Mouse (Mus musculus) Patski (cell line): ENCODE measurements around the gene Best2. TPM values are rescaled to one million over a fixed set of nuclear protein-coding genes. Genes with fewer than 3 reads are reported as not detected.

Experiments
- ATAC-seq: fragments of 100-300 bp; one replicate; pipeline ENCODE4 v1.8.0; 2021
- CTCF ChIA-PET: fragments of 350-600 bp; sonication (Branson Sonifier 250); formaldehyde crosslinking; loops from one replicate; lab custom pipeline; 2022; ENCODE audit warnings: inconsistent platforms; lab: Charles Lee
- POLR2A ChIA-PET: fragments of 350-600 bp; sonication (Branson Sonifier 250); formaldehyde crosslinking; loops from one replicate; lab custom pipeline; 2022; ENCODE audit warnings: antibody characterized with exemption, inconsistent platforms; lab: Charles Lee
- DNase-seq: peaks from one replicate; pipeline ENCODE4 v3.0.0-alpha.2; 2011; ENCODE audit warnings: low read depth, low spot score
- H3K27me3 ChIP-seq: fragments of 371-371 bp; one replicate; pipeline ENCODE4 v1.5.1; 2021
- CTCF ChIP-seq: fragments of 100-300 bp; IDR thresholded peaks from one replicate; pipeline ENCODE4 v1.5.1; 2021
- in situ Hi-C: fragments of 300-500 bp; cut with MboI; formaldehyde crosslinking; loops from 3 replicates; pipeline ENCODE4 v1.11.1; 2018; ENCODE audit warnings: low pct_unique_long_range_greater_than_20kb, mixed read lengths
- polyA plus RNA-seq: library from polyadenylated mRNA; unstranded; gene quantifications from one replicate; pipeline ENCODE4 v1.2.3, GENCODE M21; 2021

Gene Best2
- polyA plus RNA-seq, 1 experiment from 2014 or later: 0.05 TPM

DNA sequence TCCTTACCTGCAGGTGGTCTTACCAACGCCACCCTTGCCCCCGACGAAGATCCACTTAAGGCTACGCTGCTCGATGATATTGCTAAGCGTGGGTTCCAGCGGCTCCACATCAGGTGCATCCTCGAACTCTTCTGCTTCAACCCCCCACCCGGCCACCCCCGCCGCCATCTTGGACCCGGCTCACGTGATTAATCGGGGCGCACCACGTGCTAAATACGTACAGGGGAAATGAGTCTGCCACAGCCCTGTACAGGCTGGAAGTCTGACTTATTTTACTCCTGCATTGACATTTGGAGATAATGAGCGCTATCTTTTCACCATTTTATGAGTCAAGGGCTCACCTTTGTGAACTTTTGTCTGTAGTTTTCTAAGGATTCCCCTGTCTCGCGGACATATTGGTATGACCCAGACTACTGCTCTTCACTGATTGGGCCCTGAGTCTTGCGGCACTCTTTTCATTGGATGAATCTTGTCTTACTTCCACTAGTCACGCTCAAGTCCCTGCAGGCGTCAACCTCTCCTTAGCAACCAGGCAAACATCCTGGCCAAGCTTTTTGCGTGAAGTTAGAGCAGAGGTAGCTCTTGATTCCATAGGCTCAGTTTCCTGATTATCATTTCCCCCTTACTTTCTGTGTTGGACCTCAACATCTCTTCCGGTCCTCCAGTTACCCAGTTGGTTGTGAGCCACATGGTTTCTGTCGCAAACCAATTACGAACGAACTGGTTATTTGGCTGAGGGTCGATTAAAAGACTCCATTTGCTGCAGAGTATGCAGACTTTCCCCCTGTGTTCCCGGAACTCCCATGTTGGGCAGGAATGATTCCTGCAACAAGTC, 11.0 kb upstream of the Best2 start, which contains the start of gene Asna1:
TSS of gene Asna1 (minus strand) at position 184 of the 835 bp plus-strand sequence.
- POLR2A ChIA-PET: interaction anchor here (1.4 to 1.9 kb wide), 3 partner anchors 8 to 49 kb away, joined by 3 to 9 read pairs (median 7); no protein-coding TSS in a partner anchor
- CTCF ChIA-PET: interaction anchor here (0.9 to 2.0 kb wide), 3 partner anchors 11 to 46 kb away, joined by 4 to 8 read pairs (median 5); partner anchors contain the start of genes Dhps and Tnpo2
- in situ Hi-C loops: no loop called here

DNA sequence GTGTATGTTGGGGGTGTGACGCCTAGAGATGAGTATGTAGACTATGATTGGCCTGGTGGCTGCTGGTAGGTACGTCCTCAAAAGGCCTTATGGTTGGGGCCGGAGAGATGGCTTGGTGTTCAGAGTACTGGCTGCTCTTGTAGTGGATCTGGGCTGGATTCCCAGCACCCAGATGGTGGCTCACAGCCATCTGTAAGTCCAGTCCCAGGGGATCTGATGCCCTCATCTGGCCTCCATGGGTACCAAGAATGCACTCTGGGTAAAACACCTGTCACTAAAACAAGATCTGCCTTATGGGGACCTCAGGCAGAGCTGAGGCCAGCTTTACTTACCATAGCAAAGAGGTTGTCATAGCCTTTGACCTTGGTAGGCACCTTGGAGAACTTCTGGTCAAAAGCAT, 9.5 kb upstream of the Best2 start:
- ATAC-seq (no peak), DNase-seq (no peak)
- CTCF ChIA-PET: no interaction called here
- no peaks in the 10 kb centered on the region for H3K27me3 ChIP-seq
- TF ChIP-seq CTCF: no peak
- POLR2A ChIA-PET: interaction anchor here (1.4 kb wide), 1 partner anchor 8 kb away, joined by 3 read pairs; no protein-coding TSS in a partner anchor
- in situ Hi-C loops: no loop called here

More for the DNA sequence above, 11.0 kb upstream of the Best2 start, which contains the start of gene Asna1:
- DNase-seq (peak; percentile 80), ATAC-seq (peak; percentile 73)
- no peak for TF ChIP-seq CTCF
- no peaks in the 10 kb centered on the region for H3K27me3 ChIP-seq

DNA sequence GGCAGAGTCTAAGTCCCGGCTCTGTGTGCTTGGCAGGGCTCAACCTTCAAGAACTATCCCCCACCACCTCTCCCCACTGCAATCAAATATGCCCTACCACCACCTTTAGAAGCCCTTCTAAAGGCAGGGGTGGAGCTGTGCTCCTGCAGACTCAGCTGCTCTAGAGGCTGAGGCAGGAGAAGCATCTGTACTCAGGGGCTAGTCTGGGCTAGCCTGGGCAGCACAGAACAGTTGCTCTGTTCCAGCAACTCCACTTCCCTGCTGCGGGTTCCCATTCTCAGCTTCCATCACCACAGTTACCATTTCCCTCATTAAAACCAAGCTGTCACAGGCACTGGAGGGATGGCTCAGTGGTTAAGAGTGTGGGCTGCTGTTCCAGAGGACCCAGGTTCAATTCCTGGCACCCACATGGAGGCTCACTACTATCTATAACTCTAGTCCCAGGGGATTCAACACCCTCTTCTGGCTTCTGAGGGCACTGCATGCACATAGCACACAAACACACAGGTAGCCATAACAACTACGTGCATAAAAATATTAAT, 7.3 kb upstream of the Best2 start:
- DNase-seq: no peak
- no peaks in the 10 kb centered on the region for H3K27me3 ChIP-seq
- in situ Hi-C loops: no loop called here
- CTCF ChIA-PET: interaction anchor here (0.6 kb wide), 1 partner anchor 28 kb away, joined by 3 read pairs; no protein-coding TSS in a partner anchor
- POLR2A ChIA-PET: no interaction called here
- ATAC-seq: no peak
- TF ChIP-seq CTCF: no peak

DNA sequence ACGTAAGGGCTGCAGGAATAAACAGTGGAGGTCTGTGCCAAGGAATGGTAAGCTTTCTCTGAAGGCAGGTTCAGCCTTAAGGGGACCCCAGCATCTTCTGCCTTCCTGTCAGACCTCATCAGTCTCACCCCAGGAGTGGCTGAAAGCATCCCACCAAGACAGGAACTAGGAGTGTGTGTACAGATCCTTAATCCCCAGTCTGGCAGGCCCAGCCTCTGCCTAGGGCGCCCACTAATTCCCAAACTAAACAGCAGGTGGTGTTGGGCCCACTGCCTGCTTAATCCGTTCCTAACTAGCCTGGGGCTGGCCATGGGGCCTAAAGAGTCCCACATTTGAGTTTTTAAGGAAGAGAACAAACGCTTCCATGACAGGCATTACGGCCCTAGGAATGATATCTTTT, 2.9 kb upstream of the Best2 start:
- peaks cover 4% of the 10 kb centered on the region for H3K27me3 ChIP-seq
- ATAC-seq (no peak), DNase-seq (no peak)
- ChIA-PET POLR2A (interaction anchor here (1.2 to 1.6 kb wide), 2 partner anchors 9 to 42 kb away, joined by 5 to 9 read pairs; partner anchors contain the start of gene Trir), CTCF (interaction anchor here (1.5 kb wide), 1 partner anchor 20 kb away, joined by 6 read pairs; no protein-coding TSS in a partner anchor)
- in situ Hi-C loops: no loop called here
- TF ChIP-seq CTCF: no peak

DNA sequence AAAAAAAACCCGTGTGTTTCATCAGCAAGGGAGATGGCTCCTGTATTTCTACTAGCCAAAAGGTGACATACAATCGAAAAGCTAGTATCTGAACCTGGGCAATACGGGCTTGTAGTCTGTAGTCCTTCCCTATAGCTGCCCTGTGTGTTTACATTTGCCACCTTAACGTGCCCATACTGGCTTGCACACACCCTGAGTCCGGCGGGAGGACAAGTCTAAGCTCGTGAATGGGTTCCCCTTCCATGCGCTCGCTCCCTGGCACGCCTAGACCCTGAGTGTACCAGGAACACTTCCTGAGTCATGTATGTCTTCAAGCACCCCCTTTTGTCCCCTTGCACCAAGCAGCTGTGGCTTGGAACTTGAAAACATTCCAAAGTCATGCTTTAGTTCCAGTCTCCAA, 2.4 kb upstream of the Best2 start:
- ChIA-PET POLR2A (interaction anchor here (1.2 to 1.6 kb wide), 2 partner anchors 9 to 42 kb away, joined by 5 to 9 read pairs; partner anchors contain the start of gene Trir), CTCF (interaction anchor here (1.5 kb wide), 1 partner anchor 19 kb away, joined by 6 read pairs; no protein-coding TSS in a partner anchor)
- TF ChIP-seq CTCF: no peak
- ATAC-seq: no peak
- no peak for DNase-seq
- H3K27me3 ChIP-seq: peaks cover 4% of the 10 kb centered on the region
- in situ Hi-C loops: no loop called here

DNA sequence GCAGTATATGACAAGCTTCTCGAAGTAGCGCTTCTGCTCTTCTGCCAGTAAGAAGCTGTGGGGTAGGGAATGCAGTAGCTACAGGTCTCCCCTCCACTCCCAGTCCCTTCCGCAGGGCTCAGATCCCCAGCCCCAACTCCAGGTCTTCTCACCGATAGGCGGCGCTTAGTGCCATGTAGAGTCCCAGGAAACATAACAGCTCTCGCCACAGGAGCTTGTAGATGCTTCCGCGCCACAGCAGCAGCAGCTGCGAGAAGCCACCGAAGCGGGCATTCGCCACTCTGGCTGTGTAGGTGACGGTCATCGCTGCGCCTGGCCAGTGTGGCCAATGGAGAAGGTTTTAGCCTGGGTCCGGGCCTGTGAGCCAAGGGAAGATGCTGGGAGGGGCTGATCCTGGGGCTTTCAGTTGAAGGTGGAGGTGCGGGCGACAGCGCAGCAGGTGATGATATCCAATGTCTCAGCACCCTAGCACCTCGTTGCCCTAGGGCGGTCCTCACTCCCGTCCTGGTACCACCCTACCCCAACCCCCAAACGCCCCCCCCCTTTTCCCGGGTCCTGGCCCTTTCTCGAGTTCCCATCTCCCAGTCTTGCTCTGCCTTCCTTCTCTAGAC, 996 bp downstream of the Best2 start:
- H3K27me3 ChIP-seq: peaks cover 4% of the 10 kb centered on the region
- DNase-seq (no peak), ATAC-seq (peak; percentile 58)
- peak; percentile 84 for TF ChIP-seq CTCF
- POLR2A ChIA-PET: interaction anchor here (1.2 kb wide), 1 partner anchor 44 kb away, joined by 3 read pairs; the partner anchor contains the start of genes Gm49661, Prdx2 and Rnaseh2a
- CTCF ChIA-PET: interaction anchor here (0.8 to 1.5 kb wide), 5 partner anchors 10 to 63 kb away, joined by 4 to 8 read pairs (median 4); partner anchors contain the start of gene Trir
- in situ Hi-C loops: no loop called here

DNA sequence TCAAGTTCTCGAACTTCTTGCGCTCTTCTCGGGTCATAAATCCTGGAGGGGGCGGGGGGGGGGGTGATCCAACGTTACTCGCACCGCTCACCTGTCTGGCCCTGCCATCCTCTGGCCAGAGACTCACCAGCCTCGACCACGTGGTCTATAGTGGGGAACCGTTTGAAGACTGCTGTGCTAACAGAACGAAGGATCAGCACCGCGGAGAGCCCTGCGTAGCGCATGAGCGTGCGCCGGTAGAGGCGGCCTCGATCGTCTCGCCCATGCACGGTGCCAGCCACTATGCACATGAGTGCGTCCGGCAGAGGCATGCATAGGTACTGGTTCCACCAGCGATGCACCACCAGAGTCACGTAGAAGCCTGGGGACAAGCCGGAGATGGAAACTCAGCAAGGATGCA, 3.1 kb downstream of the Best2 start:
- H3K27me3 ChIP-seq: peaks cover 8% of the 10 kb centered on the region
- ChIA-PET CTCF (no interaction called here), POLR2A (no interaction called here)
- in situ Hi-C loops: no loop called here
- no peak for TF ChIP-seq CTCF
- ATAC-seq (no peak), DNase-seq (no peak)

DNA sequence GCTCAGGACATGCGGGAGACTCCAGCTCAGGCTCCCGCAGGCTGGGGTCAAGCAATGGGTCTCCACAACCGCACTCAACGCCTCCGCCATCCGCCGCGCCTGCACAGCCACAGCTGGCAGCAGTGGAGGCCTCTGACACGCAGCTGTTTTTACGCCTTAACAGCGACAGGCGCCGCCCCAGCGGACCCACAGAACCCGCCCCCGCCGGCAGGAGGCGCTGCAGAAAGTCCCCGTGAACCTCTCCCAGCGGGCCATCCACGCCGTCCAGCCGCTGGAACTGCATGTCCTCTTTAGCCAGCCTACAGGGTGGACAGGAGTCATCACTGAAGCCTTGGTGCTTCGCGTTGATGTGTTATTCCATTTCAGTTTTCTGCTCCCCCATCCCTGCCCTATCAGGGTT, 6.6 kb downstream of the Best2 start:
- peaks cover 4% of the 10 kb centered on the region for H3K27me3 ChIP-seq
- CTCF ChIA-PET: no interaction called here
- no peak for TF ChIP-seq CTCF
- POLR2A ChIA-PET: interaction anchor here (1.1 kb wide), 1 partner anchor 31 kb away, joined by 3 read pairs; no protein-coding TSS in a partner anchor
- DNase-seq: no peak
- in situ Hi-C loops: loop anchor here (5.0 kb wide), 1 partner anchor 75 kb away; no protein-coding TSS in a partner anchor
- ATAC-seq: no peak

DNA sequence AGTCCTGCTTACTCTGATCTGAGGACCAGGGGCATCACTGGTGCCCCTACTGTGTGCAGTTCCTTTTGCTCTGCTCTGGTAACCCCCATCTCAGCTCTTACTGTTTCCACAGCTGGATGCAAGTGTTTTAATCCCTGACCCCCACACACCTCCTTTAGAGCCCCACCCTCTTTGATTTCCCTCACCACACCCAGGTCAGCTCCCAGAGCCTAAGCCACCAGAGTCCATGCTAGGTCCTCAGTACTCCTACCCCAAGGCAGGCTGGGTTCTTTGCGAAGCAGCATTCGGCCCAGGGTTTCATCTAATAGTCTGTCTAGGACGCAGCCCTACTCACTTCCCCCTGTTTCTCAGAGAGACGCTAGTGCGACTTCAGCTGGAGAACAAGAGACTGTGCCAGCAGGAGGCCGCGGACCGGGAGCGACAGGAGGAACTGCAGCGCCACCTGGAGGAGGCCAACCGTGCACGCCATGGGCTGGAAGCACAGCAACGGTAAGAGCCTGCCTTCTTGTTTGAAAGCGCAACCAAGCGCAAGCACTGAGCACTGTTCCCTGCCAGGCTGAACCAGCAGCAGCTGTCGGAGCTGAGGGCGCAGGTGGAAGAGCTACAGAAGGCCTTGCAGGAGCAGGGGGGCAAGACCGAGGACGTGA, 16.6 kb downstream of the Best2 start:
- no peak for TF ChIP-seq CTCF
- no peak for DNase-seq
- H3K27me3 ChIP-seq: no peaks in the 10 kb centered on the region
- POLR2A ChIA-PET: interaction anchor here (1.5 to 1.8 kb wide), 2 partner anchors 22 to 24 kb away, joined by 3 to 7 read pairs; no protein-coding TSS in a partner anchor
- in situ Hi-C loops: no loop called here
- peak; percentile 27 for ATAC-seq
- CTCF ChIA-PET: interaction anchor here (0.6 to 3.9 kb wide), 13 partner anchors 8 to 150 kb away, joined by 3 to 44 read pairs (median 3); partner anchors contain the start of gene Hook2
